Mouse (Mus musculus): ENCODE results near the gene Camkmt.

DNA sequence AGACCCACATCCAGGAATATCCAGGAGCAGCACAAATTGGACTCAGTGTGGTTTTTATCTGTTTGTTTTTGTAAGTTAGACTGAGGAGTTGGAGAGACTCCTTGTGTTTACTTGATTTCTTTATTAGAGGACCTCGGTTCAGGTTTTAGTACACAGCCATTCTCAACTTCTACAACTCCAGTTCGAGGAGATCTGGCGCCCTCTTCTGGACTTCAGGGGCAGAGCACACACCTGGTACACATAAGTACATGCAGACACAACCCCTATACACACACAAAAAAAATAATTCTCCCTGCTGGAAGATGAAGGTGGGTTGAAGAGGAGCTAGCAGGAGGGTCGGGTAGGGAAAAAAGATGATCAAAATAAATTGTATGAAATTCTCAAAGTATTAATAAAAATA, 379.4 kb downstream of the Camkmt start:
- TF ChIP-seq CTCF (conservative IDR thresholded peaks at IDR 0.05; ENCODE audit: insufficient read depth, insufficient read length, low read depth, low read length), result no peak
- no peak for TF ChIP-seq POLR2A (IDR thresholded peaks at IDR 0.05; ENCODE audit: low read depth, low read length)
